15 mouse cellular contexts compared by ENCODE assay signal in genomic region chr2:168931686-168932085, GRCm38 (mm10).
"Had no signal": no experiment of that assay in that cellular context is flagged by ENCODE, and none has a peak within 500 bp of the region (broad histone marks: within the 10 kb centered on the region; RNA-seq: fewer than 3 reads in every experiment).

No protein-coding gene starts in this region.

- DNase-seq: kidney, adult 2 months; kidney, postnatal 25 days; liver, embryonic 13.5 days; lung, adult 2 months; lung, postnatal 14 days; lung, postnatal 4 days; midbrain, embryonic 14.5 days; right cerebral cortex, postnatal 14 days; spleen, adult 18-20 months; thymus, adult 2 months; thymus, postnatal 14 days had no signal

- H3K27ac ChIP-seq: kidney, postnatal 0 days; liver, embryonic 13.5 days; stomach, embryonic 15.5 days had no signal

- H3K4me1 ChIP-seq: liver, embryonic 13.5 days; stomach, embryonic 15.5 days had no signal

- H3K4me2 ChIP-seq: liver, embryonic 13.5 days; midbrain, embryonic 11.5 days; stomach, embryonic 15.5 days had no signal

- H3K9me3 ChIP-seq: liver, embryonic 13.5 days; stomach, embryonic 15.5 days had no signal

- H3K9ac ChIP-seq: liver, embryonic 13.5 days; stomach, embryonic 15.5 days had no signal

- H3K4me3 ChIP-seq: liver, embryonic 13.5 days; stomach, embryonic 15.5 days had no signal

- ATAC-seq: intestine, postnatal 0 days had no signal

- H3K27me3 ChIP-seq: liver, embryonic 13.5 days; stomach, embryonic 15.5 days had no signal
